Mouse (Mus musculus) stomach, embryonic 16.5 days (tissue): Measurements from ENCODE around the gene Kri1. TPM values are rescaled to one million over a fixed set of nuclear protein-coding genes. Genes with fewer than 3 reads are reported as not detected.
A peak's percentile ranks its signal among the peaks of the same experiment; 100 is the strongest.

ENCODE experiments used
- ATAC-seq: fragments of 200-750 bp; cut with Nextera tagmentation; 2 replicates; pipeline ENCODE4 v1.8.0; 2017; ENCODE audit warnings: moderate number of reproducible peaks, moderate TSS enrichment; ENCODE audit not compliant: insufficient read depth, low FRiP score
- H3K27ac ChIP-seq: fragments of 300-500 bp; sonication (generic); 2 replicates; pipeline ENCODE4 v1.5.1; 2014; ENCODE audit warnings: low read length
- H3K27me3 ChIP-seq: fragments of 300-500 bp; sonication (generic); 2 replicates; pipeline ENCODE4 v1.6.1; 2014; ENCODE audit warnings: low read length, control low read depth, mixed read lengths; ENCODE audit not compliant: control insufficient read depth, insufficient read depth
- H3K36me3 ChIP-seq: fragments of 300-500 bp; sonication (generic); 2 replicates; pipeline ENCODE4 v1.6.1; 2014; ENCODE audit warnings: low read length; ENCODE audit not compliant: control insufficient read depth, insufficient read depth
- H3K4me1 ChIP-seq: fragments of 300-500 bp; sonication (generic); 2 replicates; pipeline ENCODE4 v1.6.1; 2014; ENCODE audit warnings: low read length, control low read depth, mixed read lengths; ENCODE audit not compliant: control insufficient read depth, insufficient read depth
- H3K4me2 ChIP-seq: fragments of 300-500 bp; sonication (generic); 2 replicates; pipeline ENCODE4 v1.6.1; 2014; ENCODE audit warnings: low read depth, low read length, mixed read lengths
- H3K4me3 ChIP-seq: fragments of 300-500 bp; sonication (generic); replicated peaks from 2 replicates; pipeline ENCODE4 v1.5.1; 2014; ENCODE audit warnings: mild to moderate bottlenecking, low read length
- H3K9ac ChIP-seq: fragments of 300-500 bp; sonication (generic); 2 replicates; pipeline ENCODE4 v1.6.1; 2014; ENCODE audit warnings: low read length
- H3K9me3 ChIP-seq: fragments of 300-500 bp; sonication (generic); replicated peaks from 2 replicates; pipeline ENCODE4 v1.6.1; 2016; ENCODE audit warnings: low read length, control low read depth; ENCODE audit not compliant: control insufficient read depth
- WGBS: fragments of 180-500 bp; shearing (Covaris S2); extraction: QIAGEN DNeasy Blood & Tissue Kit; methylation state at CpG from one replicate; pipeline ENCODE4 v1.1.7; 2014; 5-methylcytosine and 5-hydroxymethylcytosine counted together
- polyA plus RNA-seq: library from polyadenylated mRNA; unstranded; fragments of >200 nt; fragmentation: Nextera tagmentation; extraction: Ambion mirVana; gene quantifications from 2 replicates; pipeline ENCODE4 v1.2.1, GENCODE M21; 2015

Kri1 gene
- polyA plus RNA-seq, 1 experiment from 2014 or later, result 18.2 TPM

GRCm38 (mm10) chr9:21235341-21235740 is 52.4 kb downstream of the Kri1 start:
- no peak for ATAC-seq
- Histone ChIP-seq H3K4me2 (no peak overlapping the region), H3K9me3 (no peaks in the 10 kb centered on the region), H3K27me3 (no peaks in the 10 kb centered on the region), H3K27ac (no peak overlapping the region), H3K4me1 (peaks cover 16% of the 10 kb centered on the region), H3K36me3 (peaks cover 16% of the 10 kb centered on the region), H3K4me3 (no peak overlapping the region), H3K9ac (0 out of 2 replicates have a peak overlapping the region, but pooled peaks have one; percentile 10)
- 86% methylated on average over 4 of the region's 4 CpGs for WGBS

- ATAC-seq, result no peak
- H3K4me3 ChIP-seq, result no peak overlapping the region
These were observed 54.0 kb downstream of the Kri1 start for GRCm38 (mm10) chr9:21233805-21234204.

DNA sequence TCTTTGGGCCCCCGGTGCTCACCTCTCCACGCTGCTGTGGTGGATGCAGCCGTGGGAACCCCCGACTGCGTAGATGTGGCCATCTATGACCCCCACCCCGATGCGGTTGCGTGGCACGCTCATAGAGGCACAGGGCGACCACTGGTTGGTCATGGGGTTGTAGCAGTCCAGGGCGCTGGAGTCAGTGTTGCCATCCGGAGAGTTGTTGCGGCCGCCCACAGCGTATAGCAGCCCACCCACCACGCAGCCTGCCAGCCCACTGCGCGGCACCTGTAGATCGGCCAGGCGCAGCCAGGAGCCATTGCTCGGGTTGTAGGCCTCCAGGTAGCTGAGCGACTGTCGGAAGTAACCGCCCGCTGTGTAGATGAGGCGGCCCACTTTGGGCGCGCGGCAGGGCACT is 54.4 kb downstream of the Kri1 start:
- no peak overlapping the region for H3K9ac ChIP-seq
- H3K36me3 ChIP-seq, result peaks cover 21% of the 10 kb centered on the region
- no peak for ATAC-seq
- H3K4me3 ChIP-seq, result no peak overlapping the region
- no peak overlapping the region for H3K4me2 ChIP-seq
- peaks cover 12% of the 10 kb centered on the region for H3K4me1 ChIP-seq
- no peaks in the 10 kb centered on the region for H3K9me3 ChIP-seq
- WGBS, result 91% methylated on average over 29 of the region's 29 CpGs
- H3K27ac ChIP-seq, result no peak overlapping the region
- no peaks in the 10 kb centered on the region for H3K27me3 ChIP-seq

More at GRCm38 (mm10) chr9:21233805-21234204, 54.0 kb downstream of the Kri1 start:
- Histone ChIP-seq H3K9me3 (no peaks in the 10 kb centered on the region), H3K4me1 (peaks cover 12% of the 10 kb centered on the region), H3K9ac (no peak overlapping the region), H3K36me3 (peaks cover 21% of the 10 kb centered on the region), H3K4me2 (no peak overlapping the region), H3K27me3 (no peaks in the 10 kb centered on the region), H3K27ac (no peak overlapping the region)
- 85% methylated on average over 28 of the region's 28 CpGs for WGBS

- H3K9ac ChIP-seq, result no peak overlapping the region
- no peak overlapping the region for H3K4me3 ChIP-seq
- no peak overlapping the region for H3K4me2 ChIP-seq
- H3K9me3 ChIP-seq, result no peaks in the 10 kb centered on the region
- ATAC-seq, result no peak
- H3K36me3 ChIP-seq, result peaks cover 21% of the 10 kb centered on the region
- no peak overlapping the region for H3K27ac ChIP-seq
- H3K4me1 ChIP-seq, result peaks cover 11% of the 10 kb centered on the region
- H3K27me3 ChIP-seq, result no peaks in the 10 kb centered on the region
- WGBS, result 89% methylated on average over 5 of the region's 5 CpGs
These were observed 54.9 kb downstream of the Kri1 start for GRCm38 (mm10) chr9:21232867-21233266.

GRCm38 (mm10) chr9:21231551-21231950 is 56.2 kb downstream of the Kri1 start:
- H3K27ac ChIP-seq, result no peak overlapping the region
- WGBS, result 49% methylated on average over 23 of the region's 23 CpGs
- no peaks in the 10 kb centered on the region for H3K9me3 ChIP-seq
- no peak overlapping the region for H3K9ac ChIP-seq
- no peak for ATAC-seq
- H3K27me3 ChIP-seq, result no peaks in the 10 kb centered on the region
- no peak overlapping the region for H3K4me3 ChIP-seq
- peaks cover 21% of the 10 kb centered on the region for H3K36me3 ChIP-seq
- H3K4me1 ChIP-seq, result peaks cover 3% of the 10 kb centered on the region; the same call in 1 of the 2 replicates
- H3K4me2 ChIP-seq, result no peak overlapping the region

- peak overlapping the region; percentile 16; the same call in 1 of the 2 replicates for H3K27ac ChIP-seq
- 12% methylated on average over 16 of the region's 16 CpGs for WGBS
- H3K27me3 ChIP-seq, result no peaks in the 10 kb centered on the region
- H3K9me3 ChIP-seq, result no peaks in the 10 kb centered on the region
- H3K4me2 ChIP-seq, result peak overlapping the region; percentile 50
- peak; percentile 54; the same call in 1 of the 2 replicates for ATAC-seq
- 0 out of 2 replicates have a peak, but pooled peaks cover 3% of the 10 kb centered on the region for H3K4me1 ChIP-seq
- H3K9ac ChIP-seq, result peak overlapping the region; percentile 64
- H3K4me3 ChIP-seq, result peak overlapping the region; percentile 42
- H3K36me3 ChIP-seq, result peaks cover 11% of the 10 kb centered on the region
These were observed 60.4 kb downstream of the Kri1 start for GRCm38 (mm10) chr9:21227342-21227741.

DNA sequence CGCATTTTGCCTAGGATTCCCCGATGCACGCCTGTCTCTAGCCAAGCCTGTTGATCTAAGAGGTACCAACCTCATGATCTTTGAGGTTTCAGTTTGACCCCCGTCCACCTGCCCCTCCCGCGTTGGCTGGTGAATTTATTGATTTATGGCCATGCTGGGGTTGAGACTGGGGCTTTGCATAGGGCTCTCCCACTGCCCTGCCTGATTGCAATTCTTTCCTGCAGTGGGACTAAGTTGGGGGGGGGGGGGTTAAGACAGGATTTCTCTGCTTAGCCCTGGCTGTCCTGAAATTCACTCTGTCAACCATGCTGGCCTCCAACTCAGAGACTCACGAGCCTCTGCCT is 62.4 kb downstream of the Kri1 start:
- Histone ChIP-seq H3K4me2 (peak overlapping the region; percentile 60), H3K9me3 (no peaks in the 10 kb centered on the region), H3K36me3 (0 out of 2 replicates have a peak, but pooled peaks cover 5% of the 10 kb centered on the region), H3K9ac (peak overlapping the region; percentile 66; the same call in 1 of the 2 replicates), H3K4me3 (peak overlapping the region; percentile 48), H3K4me1 (0 out of 2 replicates have a peak, but pooled peaks cover 7% of the 10 kb centered on the region), H3K27ac (peak overlapping the region; percentile 76), H3K27me3 (no peaks in the 10 kb centered on the region)
- ATAC-seq, result 0 out of 2 replicates have a peak, but pooled peaks have one; percentile 1
- WGBS, result 7% methylated on average over 7 of the region's 7 CpGs

GRCm38 (mm10) chr9:21224576-21225414 is 63.0 kb downstream of the Kri1 start:
- peak overlapping the region; percentile 66 for H3K9ac ChIP-seq
- WGBS, result 20% methylated on average over 26 of the region's 26 CpGs
- peak overlapping the region; percentile 76 for H3K27ac ChIP-seq
- 0 out of 2 replicates have a peak, but pooled peaks cover 7% of the 10 kb centered on the region for H3K4me1 ChIP-seq
- H3K9me3 ChIP-seq, result no peaks in the 10 kb centered on the region
- peak overlapping the region; percentile 48 for H3K4me3 ChIP-seq
- 0 out of 2 replicates have a peak, but pooled peaks cover 5% of the 10 kb centered on the region for H3K36me3 ChIP-seq
- peak; percentile 69 for ATAC-seq
- no peaks in the 10 kb centered on the region for H3K27me3 ChIP-seq
- H3K4me2 ChIP-seq, result peak overlapping the region; percentile 60

GRCm38 (mm10) chr9:21223906-21224305 is 63.9 kb downstream of the Kri1 start:
- WGBS, result 87% methylated on average over 6 of the region's 6 CpGs
- Histone ChIP-seq H3K27ac (no peak overlapping the region), H3K4me1 (0 out of 2 replicates have a peak, but pooled peaks cover 7% of the 10 kb centered on the region), H3K4me2 (no peak overlapping the region), H3K9me3 (no peaks in the 10 kb centered on the region), H3K36me3 (no peaks in the 10 kb centered on the region), H3K9ac (no peak overlapping the region), H3K4me3 (no peak overlapping the region), H3K27me3 (no peaks in the 10 kb centered on the region)
- no peak for ATAC-seq
